Mouse (Mus musculus): ENCODE measurements around the gene Zswim8. TPM values are rescaled to one million over a fixed set of nuclear protein-coding genes. Genes with fewer than 3 reads are reported as not detected.
A peak's percentile ranks its signal among the peaks of the same experiment; 100 is the strongest.
"Not testable (repeated sequence)": the region's sequence is repeated elsewhere in the genome, so short reads cannot be mapped to it uniquely, and the experiment has no call there.

Zswim8 gene
- total RNA-seq, 2 experiments from 2014 or later: 136 to 151 TPM

DNA sequence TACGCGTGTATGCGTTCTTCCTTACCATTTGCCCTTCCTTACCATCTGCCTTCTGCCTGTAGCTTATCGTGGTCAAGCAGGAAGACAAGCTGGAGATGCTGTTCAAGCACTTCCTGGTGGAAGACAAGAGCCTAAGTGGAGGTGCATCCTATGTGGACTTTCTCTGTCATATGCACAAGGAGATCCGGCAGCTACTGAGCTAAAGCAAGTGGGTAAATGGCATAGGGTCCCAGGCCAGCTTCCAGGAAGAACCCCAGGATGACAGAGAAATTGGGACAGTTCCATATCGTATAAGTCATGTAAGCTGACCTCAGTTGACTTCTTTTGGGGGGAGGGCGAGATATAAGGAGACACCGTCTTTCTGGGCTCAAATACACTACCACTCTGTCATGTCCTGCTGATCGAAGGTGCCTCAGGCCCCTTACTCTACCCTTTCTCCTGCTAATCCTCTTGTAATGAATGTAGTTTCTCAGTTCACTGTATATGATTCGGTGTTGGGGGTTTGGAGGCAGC lies 13.7 kb upstream of the Zswim8 start:
- DNase-seq (ENCODE audit: low spot score in 2 of 2): no peak

DNA sequence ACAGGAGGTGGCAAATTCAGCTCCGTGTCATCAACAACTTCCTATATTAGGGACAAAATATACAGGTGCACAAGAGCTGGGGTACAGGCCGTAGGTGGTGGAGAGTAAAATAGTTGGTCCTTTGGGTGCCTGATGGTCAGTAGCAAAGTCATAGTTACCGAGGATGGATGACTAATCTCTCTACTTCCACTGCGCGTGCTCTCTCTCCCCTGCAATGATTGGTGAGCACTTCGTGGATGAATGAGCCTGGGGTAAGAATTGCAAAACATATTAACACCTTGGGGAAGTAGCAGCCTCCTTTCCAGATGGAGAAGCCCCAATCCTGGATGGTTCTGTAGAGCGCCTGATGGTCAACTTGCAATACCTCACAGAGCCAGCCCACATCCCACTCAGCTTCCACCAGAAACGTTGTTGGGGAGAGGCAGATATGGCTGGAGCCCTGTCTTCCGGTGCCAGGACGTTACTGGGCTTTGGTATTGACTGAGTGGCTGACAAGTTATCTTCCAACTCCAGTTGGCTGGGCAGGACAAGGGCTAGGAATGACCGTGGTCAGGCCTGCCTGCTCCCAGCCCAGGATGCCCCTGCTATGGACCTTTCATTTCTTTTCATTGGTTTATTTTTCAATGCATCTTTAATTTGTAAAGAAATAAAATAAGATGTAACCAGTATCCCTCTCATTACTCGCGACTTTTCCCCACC lies 13.0 kb upstream of the Zswim8 start:
- no peak for DNase-seq (ENCODE audit: low spot score in 2 of 2)

DNA sequence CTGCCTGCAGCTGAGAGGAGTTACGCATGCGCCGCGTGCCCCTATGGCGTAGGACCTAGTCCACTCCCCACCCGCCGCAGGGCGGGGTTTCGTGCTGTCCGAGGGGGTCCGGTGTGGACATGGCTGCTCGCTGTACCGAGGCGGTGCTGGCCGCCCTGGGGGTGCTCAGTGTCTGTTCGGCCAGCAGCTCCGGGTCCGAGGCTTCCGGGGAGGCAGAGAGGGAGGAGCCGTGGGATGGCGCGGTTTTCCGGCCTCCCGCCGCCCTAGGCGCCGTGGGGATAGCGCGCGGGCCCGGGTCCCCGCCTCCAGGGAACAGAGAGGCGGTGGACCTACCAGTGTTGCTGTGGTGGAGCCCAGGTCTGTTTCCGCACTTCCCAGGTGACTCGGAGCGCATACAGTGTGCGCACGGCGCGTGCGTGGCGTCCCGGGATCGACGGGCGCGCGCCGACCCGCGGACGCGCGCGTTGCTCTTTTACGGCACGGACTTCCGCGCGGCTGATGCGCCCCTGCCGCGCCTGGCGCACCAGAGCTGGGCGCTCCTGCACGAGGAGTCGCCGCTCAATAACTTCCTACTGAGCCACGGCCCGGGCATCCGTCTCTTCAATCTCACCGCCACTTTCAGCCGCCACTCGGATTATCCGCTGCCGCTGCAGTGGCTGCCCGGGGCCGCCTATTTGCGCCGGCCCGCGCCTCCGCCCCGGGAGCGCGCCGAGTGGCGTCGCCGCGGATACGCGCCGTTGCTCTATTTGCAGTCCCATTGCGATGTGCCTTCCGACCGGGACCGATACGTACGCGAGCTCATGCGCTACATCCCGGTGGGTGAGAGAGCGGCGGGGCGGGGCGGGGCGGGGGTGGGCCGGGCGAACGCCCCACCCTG lies 12.2 kb upstream of the Zswim8 start, which contains the start of gene Fut11:
Gene Fut11, plus strand, starts transcription at position 85 of the 877 bp plus-strand sequence.
- peak; percentile 76 to 81 for DNase-seq (ENCODE audit: low spot score in 2 of 2)

DNA sequence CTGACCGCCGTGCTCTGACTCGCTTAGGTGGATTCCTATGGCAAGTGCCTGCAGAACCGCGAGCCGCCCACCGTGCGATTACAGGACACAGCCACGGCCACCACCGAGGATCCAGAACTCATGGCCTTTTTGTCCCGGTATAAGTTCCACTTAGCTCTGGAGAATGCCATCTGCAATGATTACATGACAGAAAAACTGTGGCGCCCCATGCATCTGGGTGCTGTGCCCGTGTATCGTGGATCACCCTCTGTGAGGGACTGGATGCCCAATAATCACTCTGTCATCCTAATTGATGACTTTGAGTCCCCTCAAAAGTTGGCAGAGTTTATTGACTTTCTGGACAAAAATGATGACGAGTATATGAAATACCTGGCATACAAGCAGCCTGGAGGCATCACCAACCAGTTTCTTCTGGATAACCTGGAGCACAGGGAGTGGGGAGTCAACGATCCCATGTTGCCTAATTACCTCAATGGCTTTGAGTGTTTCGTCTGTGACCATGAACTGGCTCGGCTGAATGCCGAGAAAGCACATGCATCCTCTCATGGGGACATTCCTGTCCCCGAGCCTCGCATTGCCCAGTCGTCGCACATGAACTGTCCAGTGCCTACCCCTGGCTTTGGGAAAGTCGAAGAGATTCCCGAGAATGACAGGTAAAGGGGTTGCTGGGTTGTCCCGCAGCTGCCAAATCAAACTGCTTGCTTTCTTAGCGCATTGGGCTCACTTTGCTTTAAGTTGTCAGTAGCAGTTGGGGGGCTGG lies 11.4 kb upstream of the Zswim8 start:
- DNase-seq (ENCODE audit: low spot score in 2 of 2): no peak

DNA sequence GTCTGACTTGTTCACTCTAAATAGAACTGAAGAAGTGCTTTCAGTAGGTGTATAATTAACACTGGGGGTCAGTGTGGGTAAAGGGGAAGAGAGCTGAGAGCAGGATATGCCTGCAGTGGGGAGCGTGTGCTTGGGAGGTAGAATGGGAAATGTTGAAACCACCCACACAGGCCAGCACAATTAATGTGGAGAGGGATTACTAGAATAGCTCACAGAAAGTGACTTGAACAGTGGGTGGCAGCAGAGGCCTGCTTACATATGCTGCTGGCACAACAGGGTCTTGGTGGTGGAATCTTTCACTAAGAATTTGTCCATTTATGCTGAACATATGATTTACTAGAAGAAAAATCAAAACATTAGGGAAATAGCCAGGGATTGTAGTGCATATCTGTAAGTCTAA lies 10.4 kb upstream of the Zswim8 start:
- no peak for DNase-seq (ENCODE audit: low spot score in 2 of 2)

DNA sequence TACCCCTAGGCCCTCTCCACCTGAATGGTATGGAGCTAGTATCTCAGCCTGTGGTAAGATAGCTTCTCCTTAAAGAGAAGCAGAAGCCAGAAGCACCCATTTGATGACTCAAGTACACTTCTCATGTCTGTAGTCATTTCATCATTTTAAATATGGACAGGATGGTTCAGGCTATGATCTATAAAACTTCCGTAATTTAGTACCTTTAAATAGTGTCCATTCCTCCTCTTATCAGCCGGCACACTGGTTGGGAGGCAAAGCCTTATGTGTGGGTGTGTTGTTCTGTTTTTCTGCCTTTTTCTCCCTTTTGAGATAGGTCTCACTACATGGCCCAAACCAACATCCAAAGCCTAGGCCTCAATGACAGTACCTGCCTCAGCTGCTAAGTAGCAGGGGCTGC lies 8.8 kb upstream of the Zswim8 start:
- DNase-seq (ENCODE audit: low spot score in 2 of 2): no peak

DNA sequence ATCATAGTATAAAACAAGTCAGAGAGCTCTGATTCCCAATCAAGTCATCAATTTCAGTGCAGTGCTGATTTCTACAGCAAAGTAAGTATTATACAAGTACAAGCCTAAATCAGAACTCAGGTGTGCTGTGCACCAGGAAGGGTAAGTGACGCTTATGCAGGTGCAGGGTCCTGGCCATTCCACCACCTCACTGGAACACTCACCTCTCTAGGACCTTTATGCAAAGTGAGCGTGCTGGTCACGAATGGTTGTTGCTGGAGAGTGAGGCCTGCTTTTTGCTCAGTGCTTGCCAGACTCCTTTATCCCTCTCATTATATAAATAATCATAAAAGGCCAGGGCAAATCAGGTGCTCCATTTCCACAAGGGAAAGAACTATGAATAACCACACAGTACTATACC lies 7.0 kb upstream of the Zswim8 start:
- no peak for DNase-seq (ENCODE audit: low spot score in 2 of 2)

DNA sequence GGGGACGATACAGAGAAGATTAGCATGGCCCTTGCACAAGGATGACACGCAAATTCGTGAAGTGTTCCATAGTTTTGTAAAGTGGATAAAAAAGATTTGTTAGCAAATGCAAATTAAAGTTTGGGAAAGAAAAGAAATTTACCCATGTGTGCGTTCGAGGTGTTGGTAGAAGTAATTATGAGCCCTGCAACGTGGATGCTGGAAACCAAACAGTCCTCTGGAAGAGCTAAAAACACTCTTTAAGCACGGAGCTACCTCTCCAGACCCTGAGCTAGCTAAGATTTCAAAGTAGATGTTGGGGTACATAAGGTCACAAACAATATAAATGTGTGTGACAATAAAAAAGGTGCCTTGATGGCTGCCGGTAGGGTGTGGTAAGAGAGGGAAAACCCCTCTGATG lies 5.8 kb upstream of the Zswim8 start:
- no peak for DNase-seq (ENCODE audit: low spot score in 2 of 2)

DNA sequence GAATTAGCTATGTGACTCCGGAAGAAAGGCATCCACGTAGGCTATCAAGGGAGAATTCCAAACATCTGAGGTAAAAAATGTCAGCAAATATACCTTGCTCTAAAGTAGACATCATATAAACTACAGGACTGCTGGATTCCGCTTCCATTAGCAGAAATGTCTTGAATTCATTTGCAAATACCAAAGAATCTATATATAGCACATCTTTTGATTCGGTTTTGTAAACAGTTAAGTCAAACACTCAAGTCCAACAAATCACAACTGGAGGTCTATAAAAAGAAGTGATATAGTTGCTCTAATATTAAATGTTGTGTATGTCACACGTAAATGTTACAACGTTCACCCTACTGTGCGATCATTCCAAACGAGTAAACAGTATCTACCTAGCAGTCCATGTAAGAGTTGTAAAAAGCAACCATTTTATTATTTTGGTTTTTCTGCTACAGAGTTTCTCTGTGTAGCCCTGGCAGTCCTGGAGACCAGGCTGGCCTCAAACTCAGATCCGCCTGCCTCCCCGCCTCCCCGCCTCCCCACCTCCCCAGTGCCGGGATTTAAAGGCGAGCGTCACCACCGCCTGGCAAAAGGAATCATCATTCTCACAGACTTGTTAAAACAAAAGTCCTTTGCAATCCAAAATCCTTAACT lies 5.1 kb upstream of the Zswim8 start:
- DNase-seq (ENCODE audit: low spot score in 2 of 2): no peak

DNA sequence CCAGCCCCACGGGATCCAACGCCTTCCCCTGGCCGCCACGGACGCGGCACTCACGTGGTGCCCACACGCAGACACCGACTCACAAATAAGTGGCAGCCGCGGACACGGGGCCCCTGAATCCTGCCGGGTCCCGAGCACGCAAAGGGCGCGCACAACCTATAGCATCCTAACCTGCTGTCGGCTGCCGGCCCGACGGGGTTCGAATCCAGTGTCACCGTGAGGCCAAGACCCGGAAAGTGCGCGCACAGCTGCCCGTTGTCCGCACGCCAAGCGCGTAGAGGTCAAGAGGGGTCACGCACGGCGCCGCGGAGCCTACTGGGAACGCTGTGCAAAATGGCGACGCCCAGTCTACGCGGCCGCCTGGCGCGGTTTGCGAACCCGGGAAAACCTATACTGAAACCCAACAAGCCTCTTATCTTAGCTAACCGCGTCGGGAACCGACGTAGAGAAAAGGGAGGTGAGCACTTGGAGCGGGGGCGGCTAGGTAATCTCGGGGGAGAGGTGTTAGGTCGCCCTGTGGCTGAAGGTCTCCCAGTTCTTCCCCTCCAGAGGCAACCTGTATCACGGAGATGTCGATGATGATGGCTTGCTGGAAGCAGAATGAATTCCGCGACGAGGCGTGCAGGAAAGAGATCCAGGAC lies 4.5 kb upstream of the Zswim8 start, which contains the start of gene Chchd1:
Gene Chchd1, plus strand, starts transcription at position 266 of the 641 bp plus-strand sequence.
- peak; percentile 76 to 83 for DNase-seq (ENCODE audit: low spot score in 2 of 2)

DNA sequence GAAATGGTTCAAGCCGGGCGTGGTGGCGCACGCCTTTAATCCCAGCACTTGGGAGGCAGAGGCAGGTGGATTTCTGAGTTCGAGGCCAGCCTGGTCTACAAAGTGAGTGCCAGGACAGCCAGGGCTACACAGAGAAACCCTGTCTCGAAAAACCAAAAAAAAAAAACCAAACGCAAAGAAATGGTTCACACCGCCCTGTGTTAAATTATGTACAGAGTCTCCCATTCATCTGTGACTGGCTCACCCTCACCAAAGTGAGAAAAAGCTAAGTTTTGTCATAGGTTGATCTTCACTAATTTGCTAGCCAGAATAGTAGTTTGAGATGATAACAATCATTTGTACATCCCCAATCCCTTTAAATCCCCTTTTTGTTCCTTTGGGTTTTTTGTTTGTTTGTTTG lies 3.9 kb upstream of the Zswim8 start:
- DNase-seq (ENCODE audit: low spot score in 2 of 2): not testable (repeated sequence)

DNA sequence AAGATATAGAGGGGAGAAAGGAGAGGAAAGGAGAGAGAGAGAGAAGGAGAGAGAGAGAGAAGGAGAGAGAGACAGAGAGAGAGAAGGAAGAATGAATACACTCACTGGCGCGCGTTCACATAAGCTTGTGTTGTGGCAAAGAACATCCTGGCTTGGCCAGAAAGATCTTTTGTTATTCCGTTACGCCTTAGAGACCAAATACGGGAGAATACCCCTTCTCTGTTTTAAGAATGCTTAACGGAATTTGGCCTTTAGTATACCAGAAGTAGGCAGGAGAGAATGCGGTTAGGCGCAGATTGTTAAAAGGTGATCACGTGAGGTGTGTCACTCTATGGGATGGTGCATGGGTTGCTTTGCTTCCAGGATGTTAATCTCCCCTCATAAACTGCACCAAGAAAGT lies 887 bp downstream of the Zswim8 start:
- DNase-seq (ENCODE audit: low spot score in 2 of 2): no peak

DNA sequence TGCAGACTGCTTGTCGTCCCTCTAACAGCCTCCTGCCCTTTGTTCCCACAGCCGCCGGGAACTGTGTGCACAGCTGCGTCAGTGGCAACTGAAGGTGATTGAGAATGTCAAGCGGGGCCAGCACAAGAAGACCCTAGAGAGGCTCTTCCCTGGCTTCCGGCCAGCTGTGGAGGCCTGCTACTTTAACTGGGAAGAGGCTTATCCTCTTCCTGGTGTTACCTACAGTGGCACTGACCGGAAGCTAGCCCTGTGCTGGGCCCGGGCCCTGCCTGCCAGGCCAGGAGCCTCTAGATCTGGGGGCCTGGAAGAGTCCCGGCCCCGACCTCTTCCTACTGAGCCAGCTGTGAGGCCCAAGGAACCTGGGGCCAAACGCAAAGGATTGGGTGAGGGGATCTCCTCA lies 6.5 kb downstream of the Zswim8 start:
- DNase-seq (ENCODE audit: low spot score in 2 of 2): no peak

DNA sequence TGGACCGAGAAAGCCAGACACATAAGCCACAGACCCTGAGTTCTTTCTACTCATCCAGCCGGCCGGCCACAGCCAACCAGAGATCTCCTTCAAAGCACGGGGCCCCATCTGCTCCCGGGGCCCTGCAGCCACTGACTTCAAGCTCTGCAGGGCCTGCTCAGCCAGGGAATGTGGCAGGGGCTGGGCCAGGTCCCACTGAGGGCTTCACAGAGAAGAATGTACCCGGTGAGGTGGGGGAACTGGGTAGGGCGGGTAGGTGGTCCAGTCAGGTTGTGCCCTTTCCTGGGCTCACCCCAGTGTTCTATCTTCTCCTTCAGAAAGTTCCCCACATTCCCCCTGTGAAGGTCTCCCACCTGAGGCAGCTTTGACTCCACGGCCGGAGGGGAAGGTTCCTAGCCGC lies 11.1 kb downstream of the Zswim8 start:
- no peak for DNase-seq (ENCODE audit: low spot score in 2 of 2)

DNA sequence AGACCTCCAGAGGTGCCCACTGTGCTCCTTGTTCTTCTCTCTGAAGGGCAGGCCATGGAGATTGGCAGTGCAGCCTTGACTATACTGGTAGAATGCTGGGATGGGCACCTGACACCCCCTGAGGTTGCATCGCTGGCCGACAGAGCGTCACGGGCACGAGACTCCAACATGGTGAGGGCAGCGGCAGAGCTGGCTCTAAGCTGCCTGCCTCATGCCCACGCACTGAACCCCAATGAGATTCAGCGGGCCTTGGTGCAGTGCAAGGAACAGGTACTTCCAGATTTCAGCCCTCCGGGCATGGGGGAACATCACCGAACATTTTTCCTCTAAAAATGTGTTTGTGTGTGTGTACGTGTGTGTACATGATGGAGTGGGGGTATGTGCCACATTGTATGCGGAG lies 12.4 kb downstream of the Zswim8 start:
- no peak for DNase-seq (ENCODE audit: low spot score in 2 of 2)

DNA sequence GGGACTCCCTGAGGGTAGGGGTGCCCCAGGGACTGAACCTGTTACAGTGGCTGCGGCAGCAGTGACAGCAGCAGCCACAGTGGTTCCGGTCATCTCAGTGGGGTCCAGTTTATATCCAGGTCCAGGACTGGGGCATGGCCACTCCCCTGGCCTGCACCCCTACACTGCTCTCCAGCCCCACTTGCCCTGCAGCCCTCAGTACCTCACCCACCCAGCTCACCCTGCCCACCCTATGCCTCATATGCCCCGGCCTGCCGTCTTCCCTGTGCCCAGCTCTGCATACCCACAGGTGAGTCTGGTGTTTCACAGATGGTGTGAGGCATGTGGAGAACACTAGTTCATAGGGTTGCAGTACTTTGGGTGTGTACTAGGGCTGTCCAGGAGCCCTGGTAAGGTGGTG lies 14.0 kb downstream of the Zswim8 start:
- DNase-seq (ENCODE audit: low spot score in 2 of 2): no peak

DNA sequence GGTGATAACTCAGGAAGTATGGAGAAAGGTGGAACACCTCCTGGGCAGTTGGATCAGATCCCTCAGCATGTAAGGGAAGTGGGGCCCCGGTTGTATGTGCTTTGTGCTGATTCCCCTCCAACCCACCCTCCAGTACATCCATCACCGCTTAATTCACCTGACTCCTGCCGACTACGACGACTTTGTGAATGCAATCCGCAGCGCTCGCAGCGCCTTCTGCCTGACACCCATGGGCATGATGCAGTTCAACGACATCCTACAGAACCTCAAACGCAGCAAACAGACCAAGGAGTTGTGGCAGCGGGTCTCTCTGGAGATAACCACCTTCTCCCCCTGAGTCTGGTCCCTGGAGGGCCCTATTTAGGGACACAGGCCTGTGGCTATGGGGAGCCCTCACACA lies 15.7 kb downstream of the Zswim8 start:
- no peak for DNase-seq (ENCODE audit: low spot score in 2 of 2)

DNA sequence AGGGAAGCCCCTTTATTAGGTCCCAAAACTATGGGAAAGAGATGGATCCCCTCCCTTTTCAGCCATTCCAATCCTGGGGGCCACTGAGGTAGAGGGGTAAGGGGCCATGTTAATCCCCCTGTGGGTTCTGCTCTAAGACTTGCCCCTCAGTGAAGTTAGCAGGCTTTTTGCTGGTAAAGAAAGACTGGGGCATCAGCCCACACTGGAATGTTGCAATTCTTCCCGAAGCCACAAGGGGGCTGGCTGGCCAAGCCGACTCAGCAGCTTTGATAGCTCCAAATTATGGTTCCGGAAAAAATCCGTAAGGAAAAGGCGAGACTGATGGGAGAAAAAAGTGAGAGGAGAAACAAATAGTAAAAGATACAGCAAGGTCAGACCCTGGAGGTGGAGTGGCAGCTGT lies 16.7 kb downstream of the Zswim8 start:
- DNase-seq (ENCODE audit: low spot score in 2 of 2): no peak

DNA sequence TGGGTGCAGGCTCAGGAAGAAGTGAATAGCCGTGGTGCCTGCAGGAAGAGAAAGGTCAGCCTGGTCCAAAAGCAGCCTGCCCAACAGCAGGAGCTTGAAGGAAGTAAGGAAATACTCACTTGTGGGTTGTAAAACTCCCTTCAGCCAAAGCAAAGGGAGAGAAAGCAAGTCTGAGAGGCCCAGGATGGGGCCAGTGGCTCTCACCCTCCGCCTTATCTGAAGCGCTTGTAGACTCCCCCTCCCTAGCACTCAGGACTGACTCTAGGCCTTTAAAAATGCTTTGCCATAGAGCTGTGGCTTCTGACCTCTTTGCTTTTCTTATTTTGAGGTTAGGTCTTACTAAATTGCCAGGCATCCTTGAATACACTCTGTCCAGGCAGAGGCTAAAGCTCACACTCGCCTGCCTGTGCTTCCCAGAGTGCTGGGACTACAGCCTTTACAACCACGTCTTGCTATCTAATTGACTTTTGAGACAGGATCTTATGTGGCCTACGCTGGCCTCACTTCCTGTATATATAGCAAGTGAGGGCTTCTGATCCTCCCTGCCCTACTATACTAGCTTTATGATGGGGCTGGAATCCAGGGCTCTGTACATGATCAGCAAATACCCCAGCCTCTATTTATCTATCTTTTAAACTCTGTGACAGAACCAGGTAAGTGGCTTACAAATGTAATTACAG lies 18.4 kb downstream of the Zswim8 start:
- no peak for DNase-seq (ENCODE audit: low spot score in 2 of 2)

DNA sequence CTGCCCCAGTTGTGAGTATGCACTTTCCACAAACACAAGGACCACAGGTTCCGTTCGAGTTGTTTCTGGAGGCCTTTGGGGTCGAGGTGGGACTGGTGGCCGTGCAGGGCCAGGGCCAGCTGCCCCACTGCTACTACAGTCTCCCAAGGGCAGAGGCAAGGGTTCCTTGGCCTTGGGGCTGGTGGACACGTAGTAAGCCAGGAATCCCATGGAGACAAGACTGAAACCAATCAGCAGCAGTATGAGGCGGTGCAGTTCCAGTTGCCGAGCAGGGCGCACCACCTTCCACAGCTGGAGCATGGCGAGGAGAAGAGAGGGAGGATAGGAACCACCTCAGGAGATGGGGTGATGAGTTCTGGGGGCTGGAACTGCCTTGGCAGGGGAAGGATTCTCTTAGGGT lies 22.5 kb downstream of the Zswim8 start:
- no peak for DNase-seq (ENCODE audit: low spot score in 2 of 2)

Measured in adrenal gland, postnatal 4 days (tissue).